Mouse (Mus musculus) yolk sac, embryonic 10.5 days (tissue): ENCODE measurements at regions not wholly inside any gene's neighbourhood (a gene's known extent, or its start where the extent isn't known, plus 50 kb on each side); places are given as distances from the start of the nearest gene placed in this dataset.
A peak's percentile ranks its signal among the peaks of the same experiment; 100 is the strongest.

Experiments used
- DNase-seq: peaks from one replicate; pipeline ENCODE4 v3.0.0-alpha.2; 2017; ENCODE audit warnings: low spot score

- DNase-seq = peak; percentile 60
These were observed 62.6 kb downstream of the Mcfd2 start for GRCm38 (mm10) chr17:87202958-87203720.

DNA sequence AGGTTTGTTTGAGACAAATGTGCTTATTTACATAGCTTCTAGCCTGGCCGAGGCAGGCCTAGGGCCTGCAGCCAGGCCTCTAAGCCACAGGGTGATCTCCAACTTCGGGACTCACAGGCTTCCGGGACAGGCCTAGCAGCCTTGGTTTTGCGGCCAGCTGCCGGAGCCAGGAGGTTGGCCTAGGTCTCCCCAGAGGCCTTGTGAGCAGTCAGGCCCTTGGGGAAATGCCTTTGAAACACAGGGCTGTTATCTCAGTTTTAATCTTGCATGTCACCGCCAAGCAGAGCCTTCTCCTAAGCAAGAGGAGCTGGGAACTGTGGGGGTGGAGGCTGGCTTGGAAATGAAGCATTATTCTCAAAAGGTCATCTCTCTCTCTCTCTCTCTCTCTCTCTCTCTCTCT lies 63.2 kb downstream of the Mcfd2 start:
- DNase-seq = peak; percentile 66

DNA sequence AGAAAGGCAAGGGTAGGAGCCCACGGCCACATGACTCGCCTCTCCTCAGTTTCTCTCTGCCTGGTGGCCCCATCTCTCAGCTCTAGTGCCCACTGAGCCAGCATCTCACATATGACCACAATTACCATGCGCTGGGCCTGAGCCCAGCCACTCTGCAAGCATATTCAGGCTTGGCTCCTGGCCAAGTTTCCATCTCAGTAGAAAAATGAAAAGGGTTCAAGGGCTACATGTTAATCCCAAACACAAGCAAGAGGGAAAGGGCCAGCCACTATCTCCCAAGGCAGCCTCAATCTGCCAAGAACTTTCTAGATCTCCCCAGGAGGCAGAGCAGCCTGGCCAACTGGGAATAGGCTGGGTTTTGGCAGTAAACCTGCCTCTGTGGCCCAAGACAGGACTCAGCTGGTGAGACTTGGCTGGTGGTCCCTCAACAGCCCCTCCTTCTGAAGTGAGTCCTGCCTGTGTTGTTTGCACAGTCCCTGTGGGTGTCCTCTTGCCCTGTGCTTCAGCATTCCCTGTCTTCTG lies 65.0 kb downstream of the Mcfd2 start:
- no peak for DNase-seq

GRCm38 (mm10) chr17:87200134-87200533 lies 65.6 kb downstream of the Mcfd2 start:
- DNase-seq = no peak

GRCm38 (mm10) chr17:87199134-87199533 lies 66.6 kb downstream of the Mcfd2 start:
- DNase-seq = no peak

GRCm38 (mm10) chr17:87197434-87197833 lies 68.3 kb downstream of the Mcfd2 start:
- no peak for DNase-seq

GRCm38 (mm10) chr17:87194639-87195038 lies 71.1 kb downstream of the Mcfd2 start:
- no peak for DNase-seq

GRCm38 (mm10) chr17:87193482-87193881 lies 72.3 kb downstream of the Mcfd2 start:
- no peak for DNase-seq

DNA sequence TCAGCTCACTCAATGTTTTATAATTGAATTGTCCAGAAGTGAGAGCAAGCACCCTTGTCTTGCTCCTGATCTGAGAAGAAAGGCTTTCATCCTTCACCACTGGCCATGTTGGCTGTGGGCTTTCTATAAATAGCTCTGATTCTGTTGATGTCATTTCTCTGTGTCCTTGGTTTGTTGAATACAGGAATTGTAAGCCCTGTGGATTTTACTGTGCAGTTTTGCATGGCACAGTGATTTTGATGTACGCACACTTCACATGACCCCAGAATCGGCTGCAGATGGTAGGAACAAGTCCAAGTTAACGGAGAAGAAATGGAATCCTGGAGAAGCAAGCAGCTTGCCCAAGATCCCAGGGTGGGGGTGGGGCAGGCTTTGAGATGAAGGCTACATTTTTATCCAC lies 76.1 kb downstream of the Mcfd2 start:
- DNase-seq = no peak
